Mouse (Mus musculus) stomach, embryonic 16.5 days (tissue): ENCODE results near the gene Best1. TPM values are rescaled to one million over a fixed set of nuclear protein-coding genes. Genes with fewer than 3 reads are reported as not detected.
A peak's percentile ranks its signal among the peaks of the same experiment; 100 is the strongest.

ENCODE experiments used
- ATAC-seq: fragments of 200-750 bp; cut with Nextera tagmentation; 2 replicates; pipeline ENCODE4 v1.8.0; 2017; ENCODE audit warnings: moderate number of reproducible peaks, moderate TSS enrichment; ENCODE audit not compliant: insufficient read depth, low FRiP score
- H3K27ac ChIP-seq: fragments of 300-500 bp; sonication (generic); 2 replicates; pipeline ENCODE4 v1.5.1; 2014; ENCODE audit warnings: low read length
- H3K27me3 ChIP-seq: fragments of 300-500 bp; sonication (generic); 2 replicates; pipeline ENCODE4 v1.6.1; 2014; ENCODE audit warnings: low read length, control low read depth, mixed read lengths; ENCODE audit not compliant: control insufficient read depth, insufficient read depth
- H3K36me3 ChIP-seq: fragments of 300-500 bp; sonication (generic); 2 replicates; pipeline ENCODE4 v1.6.1; 2014; ENCODE audit warnings: low read length; ENCODE audit not compliant: control insufficient read depth, insufficient read depth
- H3K4me1 ChIP-seq: fragments of 300-500 bp; sonication (generic); 2 replicates; pipeline ENCODE4 v1.6.1; 2014; ENCODE audit warnings: low read length, control low read depth, mixed read lengths; ENCODE audit not compliant: control insufficient read depth, insufficient read depth
- H3K4me2 ChIP-seq: fragments of 300-500 bp; sonication (generic); 2 replicates; pipeline ENCODE4 v1.6.1; 2014; ENCODE audit warnings: low read depth, low read length, mixed read lengths
- H3K4me3 ChIP-seq: fragments of 300-500 bp; sonication (generic); replicated peaks from 2 replicates; pipeline ENCODE4 v1.5.1; 2014; ENCODE audit warnings: mild to moderate bottlenecking, low read length
- H3K9ac ChIP-seq: fragments of 300-500 bp; sonication (generic); 2 replicates; pipeline ENCODE4 v1.6.1; 2014; ENCODE audit warnings: low read length
- H3K9me3 ChIP-seq: fragments of 300-500 bp; sonication (generic); replicated peaks from 2 replicates; pipeline ENCODE4 v1.6.1; 2016; ENCODE audit warnings: low read length, control low read depth; ENCODE audit not compliant: control insufficient read depth
- WGBS: fragments of 180-500 bp; shearing (Covaris S2); extraction: QIAGEN DNeasy Blood & Tissue Kit; methylation state at CpG from one replicate; pipeline ENCODE4 v1.1.7; 2014; 5-methylcytosine and 5-hydroxymethylcytosine counted together
- polyA plus RNA-seq: library from polyadenylated mRNA; unstranded; fragments of >200 nt; fragmentation: Nextera tagmentation; extraction: Ambion mirVana; gene quantifications from 2 replicates; pipeline ENCODE4 v1.2.1, GENCODE M21; 2015

The Best1 gene
- polyA plus RNA-seq, 1 experiment from 2014 or later, result 0.61 TPM

DNA sequence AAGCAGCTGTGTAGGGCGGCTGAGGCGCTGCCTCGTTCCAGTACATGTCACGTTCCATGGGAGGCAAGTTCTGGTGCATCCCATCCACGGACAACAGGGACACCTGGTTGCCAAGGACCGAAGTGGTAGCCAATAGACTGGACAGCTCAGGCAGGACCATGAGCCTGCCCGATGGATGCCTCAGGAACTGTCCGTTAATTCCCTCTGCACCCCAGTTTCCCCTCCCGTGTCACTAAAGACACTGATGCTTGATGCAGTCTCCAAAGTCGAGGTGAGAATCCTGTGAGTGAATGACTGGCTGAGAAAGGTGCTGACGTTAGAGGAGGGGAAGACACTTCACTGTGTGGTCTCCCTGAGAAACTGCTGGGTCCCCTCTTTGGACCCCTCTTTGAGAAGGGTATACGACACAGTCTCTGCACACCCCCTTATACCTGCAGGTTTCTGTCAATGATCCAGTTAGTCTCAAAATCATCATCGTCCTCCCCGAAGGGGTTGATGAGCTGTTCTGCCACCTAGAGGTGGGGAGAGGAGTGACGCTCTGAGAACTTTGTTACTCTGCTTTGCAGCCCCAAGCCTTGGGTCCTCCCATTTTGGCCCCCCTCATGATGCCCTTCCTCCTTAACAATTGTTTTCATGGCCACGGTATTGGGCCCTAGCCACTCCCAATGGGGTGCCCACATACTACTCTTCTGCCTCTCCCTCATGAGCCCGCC lies 12.1 kb downstream of the Best1 start:
- no peak overlapping the region for H3K9ac ChIP-seq
- no peak overlapping the region for H3K4me2 ChIP-seq
- no peaks in the 10 kb centered on the region for H3K27me3 ChIP-seq
- H3K9me3 ChIP-seq, result no peaks in the 10 kb centered on the region
- H3K36me3 ChIP-seq, result peaks cover 10% of the 10 kb centered on the region
- H3K27ac ChIP-seq, result no peak overlapping the region
- 62% methylated on average over 17 of the region's 17 CpGs for WGBS
- H3K4me1 ChIP-seq, result peaks cover 12% of the 10 kb centered on the region
- H3K4me3 ChIP-seq, result no peak overlapping the region
- ATAC-seq, result no peak

DNA sequence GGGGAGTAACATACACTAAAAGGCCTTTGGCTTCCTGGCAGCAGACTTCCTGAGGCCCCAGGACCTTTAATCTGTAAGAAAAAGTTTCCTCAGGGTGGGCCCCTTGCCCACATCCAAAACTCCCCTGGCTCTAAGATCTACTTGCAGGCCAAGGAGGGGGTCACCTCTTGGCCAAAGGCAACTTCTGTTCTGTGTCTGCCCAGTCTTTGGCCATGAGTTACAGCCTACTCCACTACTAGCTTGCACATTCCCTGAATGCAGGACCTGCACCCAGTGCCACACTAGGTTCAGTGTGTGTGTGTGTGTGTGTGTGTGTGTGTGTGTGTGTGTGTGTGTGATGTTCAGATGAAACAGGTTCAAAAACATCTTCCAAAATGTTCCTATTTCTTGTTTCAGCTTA lies 13.8 kb downstream of the Best1 start:
- Histone ChIP-seq H3K27me3 (no peaks in the 10 kb centered on the region), H3K9me3 (no peaks in the 10 kb centered on the region), H3K27ac (no peak overlapping the region), H3K4me1 (peaks cover 13% of the 10 kb centered on the region), H3K9ac (0 out of 2 replicates have a peak overlapping the region, but pooled peaks have one; percentile 16), H3K36me3 (peaks cover 10% of the 10 kb centered on the region), H3K4me2 (no peak overlapping the region), H3K4me3 (no peak overlapping the region)
- ATAC-seq, result no peak

GRCm38 (mm10) chr19:9987192-9987591 lies 14.2 kb downstream of the Best1 start:
- Histone ChIP-seq H3K4me2 (no peak overlapping the region), H3K9me3 (no peaks in the 10 kb centered on the region), H3K4me1 (peaks cover 13% of the 10 kb centered on the region), H3K27ac (no peak overlapping the region), H3K36me3 (peaks cover 10% of the 10 kb centered on the region), H3K9ac (0 out of 2 replicates have a peak overlapping the region, but pooled peaks have one; percentile 16), H3K4me3 (no peak overlapping the region), H3K27me3 (no peaks in the 10 kb centered on the region)
- ATAC-seq, result no peak
- WGBS, result 39% methylated on average over 6 of the region's 6 CpGs

DNA sequence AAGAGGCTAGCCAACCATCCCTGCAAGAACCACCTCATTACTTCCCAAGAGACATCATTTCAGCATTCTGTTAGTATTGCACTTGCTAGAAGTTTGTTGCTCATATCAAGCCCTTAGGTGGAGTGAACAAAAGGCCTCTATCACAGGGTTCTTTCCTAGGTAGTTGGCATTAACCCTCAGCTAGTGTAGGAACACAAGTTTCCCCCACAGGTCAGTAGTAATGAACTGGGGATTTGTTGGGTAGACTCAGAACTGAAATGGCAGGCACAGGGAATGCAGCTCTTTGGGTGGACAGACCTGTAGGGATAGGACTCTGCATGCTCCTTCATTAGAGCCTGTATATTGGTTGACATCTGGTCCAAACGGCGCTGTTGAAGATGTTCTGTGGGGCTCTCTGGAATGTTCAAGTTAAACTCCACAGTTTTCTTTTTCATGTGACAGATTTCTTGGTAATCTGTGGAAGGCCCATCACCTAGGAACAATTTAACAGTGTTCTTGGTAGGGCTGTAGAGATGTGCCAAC lies 15.5 kb downstream of the Best1 start:
- Histone ChIP-seq H3K4me3 (no peak overlapping the region), H3K9ac (no peak overlapping the region), H3K4me1 (peaks cover 18% of the 10 kb centered on the region), H3K27me3 (no peaks in the 10 kb centered on the region), H3K27ac (no peak overlapping the region), H3K9me3 (no peaks in the 10 kb centered on the region), H3K36me3 (peaks cover 10% of the 10 kb centered on the region), H3K4me2 (no peak overlapping the region)
- ATAC-seq, result no peak
- 90% methylated on average over 2 of the region's 2 CpGs for WGBS

GRCm38 (mm10) chr19:9985190-9985899 lies 16.1 kb downstream of the Best1 start:
- no peak overlapping the region for H3K4me2 ChIP-seq
- H3K9me3 ChIP-seq, result no peaks in the 10 kb centered on the region
- no peak overlapping the region for H3K4me3 ChIP-seq
- WGBS, result 93% methylated on average over 6 of the region's 6 CpGs
- no peaks in the 10 kb centered on the region for H3K27me3 ChIP-seq
- no peak overlapping the region for H3K27ac ChIP-seq
- H3K9ac ChIP-seq, result no peak overlapping the region
- ATAC-seq, result no peak
- peaks cover 10% of the 10 kb centered on the region for H3K36me3 ChIP-seq
- H3K4me1 ChIP-seq, result peaks cover 18% of the 10 kb centered on the region

- ATAC-seq, result no peak
- WGBS, result 87% methylated on average over 20 of the region's 20 CpGs
- no peaks in the 10 kb centered on the region for H3K27me3 ChIP-seq
- H3K4me2 ChIP-seq, result peak overlapping the region; percentile 77
- H3K9ac ChIP-seq, result peak overlapping the region; percentile 94
- H3K4me1 ChIP-seq, result peaks cover 18% of the 10 kb centered on the region
- H3K36me3 ChIP-seq, result peaks cover 10% of the 10 kb centered on the region
- peak overlapping the region; percentile 83 for H3K4me3 ChIP-seq
- H3K9me3 ChIP-seq, result no peaks in the 10 kb centered on the region
- H3K27ac ChIP-seq, result no peak overlapping the region
Observed at GRCm38 (mm10) chr19:9984111-9985055, 17.1 kb downstream of the Best1 start.

GRCm38 (mm10) chr19:9982852-9983542 lies 18.4 kb downstream of the Best1 start:
- H3K4me2 ChIP-seq, result peak overlapping the region; percentile 77
- H3K27ac ChIP-seq, result peak overlapping the region; percentile 98
- H3K9me3 ChIP-seq, result no peaks in the 10 kb centered on the region
- H3K9ac ChIP-seq, result peak overlapping the region; percentile 94
- no peaks in the 10 kb centered on the region for H3K27me3 ChIP-seq
- peaks cover 10% of the 10 kb centered on the region for H3K36me3 ChIP-seq
- peak; percentile 81 for ATAC-seq
- WGBS, result under 1% methylated on average over 31 of the region's 31 CpGs
- H3K4me1 ChIP-seq, result peaks cover 27% of the 10 kb centered on the region
- peak overlapping the region; percentile 83 for H3K4me3 ChIP-seq

DNA sequence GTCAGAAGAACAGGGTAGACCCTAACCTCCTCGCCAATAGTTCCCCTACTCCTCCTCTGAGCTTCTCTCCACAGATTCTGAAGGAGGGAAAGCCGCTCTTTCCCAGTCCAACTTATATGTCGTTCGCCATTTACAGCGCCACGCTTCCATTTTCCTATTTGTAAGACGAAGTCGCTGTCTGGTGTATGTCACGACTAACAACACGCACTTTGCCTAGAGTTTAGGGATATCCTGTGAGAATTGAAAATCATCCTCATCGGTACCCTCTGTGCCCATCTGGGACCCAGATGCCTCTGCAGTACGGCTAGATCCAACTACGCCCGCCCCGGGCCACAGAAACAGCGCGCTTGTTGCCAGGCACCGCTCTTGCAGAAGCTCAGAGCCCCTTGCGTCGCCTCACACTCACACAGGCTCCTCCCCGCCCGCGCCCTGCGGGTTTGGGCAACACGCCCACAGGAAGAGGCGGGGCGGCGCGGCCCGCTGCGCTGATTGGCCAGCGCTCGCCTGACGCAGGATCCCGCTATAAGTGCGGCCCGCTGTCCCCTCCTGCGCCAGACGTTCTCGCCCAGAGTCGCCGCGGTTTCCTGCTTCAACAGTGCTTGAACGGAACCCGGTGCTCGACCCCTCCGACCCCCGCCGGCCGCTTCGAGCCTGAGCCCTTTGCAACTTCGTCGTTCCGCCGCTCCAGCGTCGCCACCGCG lies 19.1 kb downstream of the Best1 start:
- Histone ChIP-seq H3K27ac (peak overlapping the region; percentile 98), H3K4me2 (peak overlapping the region; percentile 77), H3K9me3 (no peaks in the 10 kb centered on the region), H3K36me3 (peaks cover 10% of the 10 kb centered on the region), H3K4me1 (peaks cover 30% of the 10 kb centered on the region), H3K4me3 (peak overlapping the region; percentile 83), H3K27me3 (no peaks in the 10 kb centered on the region), H3K9ac (peak overlapping the region; percentile 94)
- WGBS, result under 1% methylated on average over 59 of the region's 59 CpGs
- peak; percentile 98 for ATAC-seq
